Mouse (Mus musculus) neutrophil, adult 65 days (primary cell): ENCODE measurements around the gene Fer1l4. TPM values are rescaled to one million over a fixed set of nuclear protein-coding genes. Genes with fewer than 3 reads are reported as not detected.

Experiments
- total RNA-seq: library from RNA; stranded (reverse); gene quantifications from 2 replicates; pipeline ENCODE4 v1.2.4, GENCODE M21; 2023

Fer1l4 gene
- not detected in 2 replicates for total RNA-seq

DNA sequence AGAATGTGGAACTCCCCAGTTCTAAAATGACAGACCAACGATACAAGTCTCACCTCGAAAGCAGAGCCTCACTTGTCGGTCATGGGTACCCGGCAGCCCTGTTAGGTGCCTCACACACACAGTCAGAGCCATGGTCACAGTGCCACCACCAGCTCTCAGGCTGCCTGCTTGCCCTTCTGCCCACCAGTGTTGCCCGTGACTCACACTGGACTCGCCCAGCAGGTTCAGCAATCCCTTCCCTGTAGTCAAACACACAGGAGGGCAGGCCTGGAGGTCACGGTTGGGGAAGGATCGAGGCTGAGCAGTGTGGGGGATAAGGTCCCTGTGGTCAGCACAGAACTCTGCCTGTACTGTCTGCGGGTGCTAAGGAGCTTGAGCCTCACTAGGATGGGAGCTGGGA is at the start of gene Fer1l4:
Fer1l4 (minus strand) TSS at position 132 of the 400 bp plus-strand sequence.

DNA sequence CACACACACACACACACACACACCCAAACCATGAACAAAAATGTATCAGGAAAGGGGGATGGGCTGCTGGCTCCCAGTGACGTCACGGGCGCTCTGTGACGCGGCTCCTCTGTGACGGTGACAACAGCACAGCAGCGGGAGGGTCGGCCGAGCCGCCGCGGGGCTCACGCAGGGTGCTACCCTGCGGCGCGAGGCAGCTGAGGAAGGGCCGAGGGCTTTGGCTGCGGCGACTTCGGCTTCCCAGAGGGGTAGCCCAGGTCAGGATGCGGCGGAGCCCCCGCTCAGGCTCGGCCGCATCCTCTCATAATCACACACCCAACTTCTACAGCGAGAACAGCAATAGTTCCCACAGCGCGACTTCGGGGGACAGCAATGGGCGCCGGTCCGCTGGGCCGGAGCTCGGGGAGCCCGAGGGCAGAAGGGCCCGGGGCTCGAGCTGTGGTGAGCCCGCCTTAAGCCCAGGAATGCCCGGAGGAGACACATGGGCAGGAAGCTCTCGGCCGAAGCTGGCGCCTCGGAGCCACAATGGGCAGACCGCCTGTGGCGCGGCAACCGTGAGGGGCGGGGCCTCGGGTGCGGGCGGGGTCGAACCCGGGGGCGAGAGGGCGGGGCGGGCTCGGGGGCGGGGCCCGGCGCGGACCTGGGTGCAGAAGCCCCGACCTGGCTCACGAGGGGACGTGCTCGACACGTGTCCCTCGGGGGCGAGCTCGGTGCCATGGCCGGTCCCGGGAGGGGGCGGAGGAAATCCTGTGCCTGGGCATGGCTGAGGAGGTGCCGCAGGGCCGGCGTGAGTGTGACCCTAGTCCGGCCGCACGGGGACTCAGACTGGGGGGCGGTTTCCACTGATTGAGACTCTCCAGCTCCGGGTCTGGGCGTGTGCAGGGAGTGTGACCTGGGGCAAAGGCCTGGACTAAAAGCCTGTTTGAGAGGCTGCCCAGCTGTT is 12.6 kb upstream of the Fer1l4 start, which contains the start of gene Spag4:
Spag4 (plus strand) TSS at position 77 of the 943 bp plus-strand sequence.

DNA sequence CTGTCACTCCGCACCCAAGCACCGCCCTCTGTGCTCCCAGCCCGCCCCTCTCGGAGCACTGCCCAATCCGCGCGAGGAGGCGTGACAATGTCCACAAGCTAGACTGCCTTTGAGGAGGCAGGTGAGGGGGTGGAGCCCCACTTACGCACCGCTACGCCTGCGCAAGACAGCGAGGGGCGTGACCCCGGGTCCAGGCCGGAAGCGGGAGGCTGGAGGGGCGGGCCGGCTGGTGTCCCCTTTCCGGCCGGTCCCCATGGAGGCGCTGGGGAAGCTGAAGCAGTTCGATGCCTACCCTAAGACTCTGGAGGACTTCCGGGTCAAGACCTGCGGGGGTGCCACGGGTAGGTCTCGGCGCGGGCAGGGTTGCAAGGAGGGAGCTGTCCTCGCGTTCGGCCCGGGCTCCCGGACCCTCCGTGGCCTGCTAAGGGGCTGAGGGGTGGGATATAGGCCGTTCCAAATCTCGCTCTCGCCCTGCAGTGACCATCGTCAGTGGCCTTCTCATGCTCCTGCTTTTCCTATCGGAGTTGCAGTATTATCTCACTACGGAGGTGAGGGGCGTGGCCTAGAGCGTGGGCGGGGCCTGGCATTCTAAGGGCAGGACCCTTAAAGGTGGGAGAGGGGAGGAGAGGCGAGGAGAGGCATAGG is 44.7 kb downstream of the Fer1l4 start, which contains the start of the genes 6430550D23Rik and Ergic3:
6430550D23Rik (minus strand) TSS at position 90 of the 645 bp plus-strand sequence.
Ergic3 (plus strand) TSS at position 158 of the 645 bp plus-strand sequence.

Other genes starting within 250 kb of the Fer1l4 start
- gene BC029722, start 233.5 kb downstream of the Fer1l4 start, total RNA-seq, result 8.4 and 9.0 TPM in 2 replicates
- gene Eif6, start 226.0 kb downstream of the Fer1l4 start, total RNA-seq, result 71.4 and 79.8 TPM in 2 replicates
- not detected in 2 replicates for gene Fam83c, start 218.1 kb downstream of the Fer1l4 start, total RNA-seq
- 9.8 and 13.0 TPM in 2 replicates for gene Uqcc1, start 122.6 kb downstream of the Fer1l4 start, total RNA-seq
- not detected in 2 replicates for gene Gm15557, start 112.2 kb downstream of the Fer1l4 start, total RNA-seq
- gene Gdf5, start 107.6 kb downstream of the Fer1l4 start, total RNA-seq, result not detected in 2 replicates
- gene Cep250, start 96.5 kb downstream of the Fer1l4 start, total RNA-seq, result 57.4 and 85.4 TPM in 2 replicates
- not detected in 2 replicates for gene 6430550D23Rik, start 45.0 kb downstream of the Fer1l4 start, total RNA-seq
- gene Ergic3, start 44.9 kb downstream of the Fer1l4 start, total RNA-seq, result 57.4 and 60.2 TPM in 2 replicates
- 0.43 and 0.85 TPM in 2 replicates for gene Spag4, start 12.2 kb upstream of the Fer1l4 start, total RNA-seq
- gene Cpne1, start 59.0 kb upstream of the Fer1l4 start, total RNA-seq, result 65.0 and 74.0 TPM in 2 replicates
- gene Rbm12, start 59.0 kb upstream of the Fer1l4 start, total RNA-seq, result 17.7 and 19.8 TPM in 2 replicates
- 9.9 and 20.0 TPM in 2 replicates for gene Gm28036, start 74.1 kb upstream of the Fer1l4 start, total RNA-seq
- 41.2 and 53.9 TPM in 2 replicates for gene Romo1, start 91.1 kb upstream of the Fer1l4 start, total RNA-seq
- 14.0 and 18.5 TPM in 2 replicates for gene Nfs1, start 91.2 kb upstream of the Fer1l4 start, total RNA-seq
- 1,780 and 2,284 TPM in 2 replicates for gene Rbm39, start 127.3 kb upstream of the Fer1l4 start, total RNA-seq
- gene Phf20, start 143.5 kb upstream of the Fer1l4 start, total RNA-seq, result 30.1 and 44.3 TPM in 2 replicates